Mouse (Mus musculus): ENCODE measurements around the gene Dner.

GRCm38 (mm10) chr1:84443050-84443449 lies 253.0 kb downstream of the Dner start:
- no peak for TF ChIP-seq GATA1 (IDR thresholded peaks at IDR 0.05; ENCODE audit: borderline replicate concordance, low read length)
- no peak for TF ChIP-seq FLI1 (IDR thresholded peaks at IDR 0.05; ENCODE audit: low read length)

Data from megakaryocyte, embryonic 14.5 days (primary cell).